Mouse (Mus musculus) myocyte (in vitro differentiated cells): ENCODE data around the gene Gm28539. TPM values are rescaled to one million over a fixed set of nuclear protein-coding genes. Genes with fewer than 3 reads are reported as not detected.
A peak's percentile ranks its signal among the peaks of the same experiment; 100 is the strongest.

ENCODE experiments used
- H3K27me3 ChIP-seq: one replicate; pipeline ENCODE4 v1.6.1; 2011; ENCODE audit not compliant: control insufficient read depth, insufficient read depth, insufficient read length
- H3K36me3 ChIP-seq: one replicate; pipeline ENCODE4 v1.6.1; 2011; ENCODE audit not compliant: control insufficient read depth, insufficient read depth
- H3K4me2 ChIP-seq: one replicate; pipeline ENCODE4 v1.6.1; 2011; ENCODE audit warnings: low read depth, control low read depth
- H3K4me3 ChIP-seq: one replicate; pipeline ENCODE4 v1.5.1; 2011; ENCODE audit warnings: mild to moderate bottlenecking, control low read depth, moderate library complexity
- H3K79me2 ChIP-seq: one replicate; pipeline ENCODE4 v1.6.1; 2011; ENCODE audit not compliant: control insufficient read depth, insufficient read depth
- H3ac ChIP-seq: one replicate; pipeline ENCODE4 v1.6.1; 2011; ENCODE audit not compliant: control insufficient read depth, insufficient read length
- CEBPB ChIP-seq: IDR thresholded peaks from 2 replicates; pipeline ENCODE4 v1.6.1; 2011; ENCODE audit warnings: mild to moderate bottlenecking, moderate library complexity; ENCODE audit not compliant: poor library complexity, insufficient read depth, severe bottlenecking
- E2F4 ChIP-seq: IDR thresholded peaks from one replicate; pipeline ENCODE4 v1.6.1; 2011; ENCODE audit warnings: mild to moderate bottlenecking, control low read depth, moderate library complexity; ENCODE audit not compliant: insufficient read depth
- MAX ChIP-seq: IDR thresholded peaks from one replicate; pipeline ENCODE4 v1.6.1; 2011; ENCODE audit warnings: low read depth, mild to moderate bottlenecking, control low read depth
- MYOD1 ChIP-seq, 3 experiments: IDR thresholded peaks; one replicate each; pipeline ENCODE4 v1.6.1; 2011; ENCODE audit warnings: control low read depth in 2 of 3, low read depth in 2 of 3, mild to moderate bottlenecking in 2 of 3, moderate library complexity in 1 of 3; ENCODE audit not compliant: insufficient read length in 2 of 3, control insufficient read depth in 1 of 3
- MYOG ChIP-seq, 3 experiments: IDR thresholded peaks; one replicate each; pipeline ENCODE4 v1.6.1; 2011; ENCODE audit warnings: control low read depth in 2 of 3, low read depth in 2 of 3, mild to moderate bottlenecking in 2 of 3; ENCODE audit not compliant: insufficient read length in 2 of 3, control insufficient read depth in 1 of 3, insufficient read depth in 1 of 3
- POLR2A ChIP-seq: IDR thresholded peaks from one replicate; pipeline ENCODE4 v1.6.1; 2011; ENCODE audit warnings: low read depth, mild to moderate bottlenecking, control low read depth, moderate library complexity; ENCODE audit not compliant: insufficient read length
- POLR2AphosphoS2 ChIP-seq: IDR thresholded peaks from one replicate; pipeline ENCODE4 v1.6.1; 2011; ENCODE audit warnings: low read depth, control low read depth; ENCODE audit not compliant: insufficient read length
- REST ChIP-seq: IDR thresholded peaks from one replicate; pipeline ENCODE4 v1.6.1; 2011; ENCODE audit warnings: mild to moderate bottlenecking, control low read depth, moderate library complexity; ENCODE audit not compliant: insufficient read depth, insufficient read length
- SRF ChIP-seq: IDR thresholded peaks from one replicate; pipeline ENCODE4 v1.6.1; 2011; ENCODE audit warnings: low read depth; ENCODE audit not compliant: control insufficient read depth, insufficient read length
- TCF12 ChIP-seq: IDR thresholded peaks from one replicate; pipeline ENCODE4 v1.6.1; 2011; ENCODE audit warnings: mild to moderate bottlenecking, control low read depth; ENCODE audit not compliant: poor library complexity, insufficient read depth, severe bottlenecking
- TCF3 ChIP-seq: IDR thresholded peaks from one replicate; pipeline ENCODE4 v1.6.1; 2011; ENCODE audit warnings: low read depth, control low read depth; ENCODE audit not compliant: insufficient read length
- USF1 ChIP-seq: IDR thresholded peaks from one replicate; pipeline ENCODE4 v1.6.1; 2011; ENCODE audit warnings: low read depth, mild to moderate bottlenecking, control low read depth, moderate library complexity
- polyA plus RNA-seq: library from polyadenylated mRNA; unstranded; fragments of >200 nt; fragmentation: generic; extraction: Trizol; gene quantifications from one replicate; pipeline ENCODE4 v1.2.1, GENCODE M21; 2012; ENCODE audit warnings: missing spikeins

Gm28539 gene
- polyA plus RNA-seq, 1 experiment = 0.49 TPM

GRCm38 (mm10) chr16:18811468-18812384 lies 24.7 kb upstream of the Gm28539 start, which contains the start of the genes Ufd1 and Cdc45:
TSS of gene Ufd1 (plus strand) at chr16:18811779.
TSS of gene Cdc45 (minus strand) at chr16:18811987.
- Histone ChIP-seq H3ac (peak within 1 kb of the TSS; percentile 75), H3K79me2 (peaks cover 33% of the 10 kb centered on the region), H3K27me3 (no peaks in the 10 kb centered on the region), H3K36me3 (peaks cover 13% of the 10 kb centered on the region), H3K4me2 (peak within 1 kb of the TSS; percentile 92), H3K4me3 (peak within 1 kb of the TSS; percentile 93)
- no peak for TF ChIP-seq REST
- TF ChIP-seq TCF12 = no peak
- no peak for TF ChIP-seq MAX
- no peak for TF ChIP-seq CEBPB
- TF ChIP-seq MYOD1 (IDR thresholded peaks at IDR 0.05; ENCODE audit: control insufficient read depth in 1 of 3, insufficient read length in 2 of 3, low read depth in 2 of 3) = no peak
- peak; percentile 65 for TF ChIP-seq POLR2A
- no peak for TF ChIP-seq TCF3
- TF ChIP-seq USF1 = no peak
- TF ChIP-seq E2F4 = peak; percentile 70
- TF ChIP-seq POLR2AphosphoS2 = peak; percentile 51
- no peak for TF ChIP-seq MYOG (IDR thresholded peaks at IDR 0.05; ENCODE audit: control insufficient read depth in 1 of 3, insufficient read depth in 1 of 3, insufficient read length in 2 of 3, low read depth in 2 of 3)
- no peak for TF ChIP-seq SRF

GRCm38 (mm10) chr16:18812385-18812910 lies 23.9 kb upstream of the Gm28539 start:
- H3K79me2 ChIP-seq = peaks cover 35% of the 10 kb centered on the region
- H3K27me3 ChIP-seq = no peaks in the 10 kb centered on the region
- peaks cover 19% of the 10 kb centered on the region for H3K36me3 ChIP-seq
- H3K4me2 ChIP-seq = peak overlapping the region; percentile 92
- peak overlapping the region; percentile 93 for H3K4me3 ChIP-seq
- TF ChIP-seq REST (no peak), TCF3 (no peak), USF1 (no peak), MAX (no peak), POLR2AphosphoS2 (no peak), CEBPB (no peak), MYOG (IDR thresholded peaks at IDR 0.05; ENCODE audit: control insufficient read depth in 1 of 3, insufficient read depth in 1 of 3, insufficient read length in 2 of 3, low read depth in 2 of 3) (no peak), E2F4 (no peak)
- H3ac ChIP-seq = peak overlapping the region; percentile 75

GRCm38 (mm10) chr16:18822356-18822755 lies 14.0 kb upstream of the Gm28539 start:
- Histone ChIP-seq H3ac (no peak overlapping the region), H3K27me3 (no peaks in the 10 kb centered on the region), H3K4me3 (no peak overlapping the region), H3K4me2 (no peak overlapping the region), H3K79me2 (peaks cover 4% of the 10 kb centered on the region), H3K36me3 (peaks cover 73% of the 10 kb centered on the region)
- TF ChIP-seq MYOD1 (IDR thresholded peaks at IDR 0.05; ENCODE audit: control insufficient read depth in 1 of 3, insufficient read length in 2 of 3, low read depth in 2 of 3) = no peak
- TF ChIP-seq TCF3 = no peak
- no peak for TF ChIP-seq CEBPB
- no peak for TF ChIP-seq TCF12
- no peak for TF ChIP-seq POLR2AphosphoS2
- TF ChIP-seq E2F4 = no peak
- no peak for TF ChIP-seq MYOG (IDR thresholded peaks at IDR 0.05; ENCODE audit: control insufficient read depth in 1 of 3, insufficient read depth in 1 of 3, insufficient read length in 2 of 3, low read depth in 2 of 3)
- TF ChIP-seq MAX = no peak
- TF ChIP-seq SRF = no peak
- TF ChIP-seq REST = no peak
- no peak for TF ChIP-seq POLR2A
- no peak for TF ChIP-seq USF1

- Histone ChIP-seq H3ac (no peak overlapping the region), H3K36me3 (peaks cover 72% of the 10 kb centered on the region), H3K27me3 (no peaks in the 10 kb centered on the region), H3K79me2 (no peaks in the 10 kb centered on the region), H3K4me3 (no peak overlapping the region), H3K4me2 (no peak overlapping the region)
- TF ChIP-seq REST (no peak), POLR2A (no peak), TCF12 (no peak), TCF3 (no peak), CEBPB (no peak), SRF (no peak), E2F4 (no peak)
Observed at GRCm38 (mm10) chr16:18822925-18823324, 13.5 kb upstream of the Gm28539 start.
